10 mouse cellular contexts compared by ENCODE assay signal in the genomic region with DNA sequence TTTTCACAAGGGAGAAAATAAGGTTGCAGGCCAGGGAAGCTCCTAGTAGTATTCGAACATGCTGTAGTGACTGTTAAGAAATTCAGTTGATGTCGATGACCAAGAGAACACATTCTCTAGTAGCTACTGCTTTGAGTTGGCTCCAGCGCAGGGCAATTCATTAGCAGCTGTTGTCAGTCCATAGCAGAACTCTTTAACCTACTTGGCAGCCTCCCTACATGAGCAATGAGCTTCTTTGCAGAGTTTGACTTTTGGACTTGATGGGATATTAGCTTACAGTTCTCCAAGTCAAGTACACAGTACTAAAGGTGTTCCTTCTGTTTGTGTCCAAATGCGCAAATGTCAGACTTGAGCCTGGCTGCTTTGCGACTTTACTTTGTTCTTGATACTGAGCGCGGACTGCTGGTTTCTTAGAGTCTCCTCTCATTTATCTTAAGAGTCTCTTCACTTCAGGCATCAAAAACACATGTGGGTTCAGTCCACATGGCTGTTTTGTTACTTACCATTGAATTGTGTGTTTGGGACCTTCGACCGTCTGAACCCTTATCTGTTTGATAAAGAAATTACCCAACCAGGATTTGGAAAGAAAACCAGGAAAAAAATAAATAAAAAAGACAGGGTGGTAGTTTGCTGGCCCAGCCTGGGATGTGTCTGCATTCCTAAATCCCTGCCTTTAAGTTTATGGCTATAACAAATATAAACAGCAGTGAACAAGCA. TPM values are rescaled to one million over a fixed set of nuclear protein-coding genes. Genes with fewer than 3 reads are reported as not detected.
DNase-seq lines count a peak whose midpoint lies in the region; ATAC-seq and TF ChIP-seq lines count a peak whose summit lies in the region.
"Had no signal": no experiment of that assay in that cellular context is flagged by ENCODE, and none has a peak within 500 bp of the region (broad histone marks: within the 10 kb centered on the region; RNA-seq: fewer than 3 reads in every experiment).

No protein-coding gene starts in this region.

- no peaks in the 10 kb centered on the region for H3K27me3 ChIP-seq in heart, adult 2 months (ENCODE audit: control insufficient read depth, insufficient read depth, low read length)
- H3K27me3 ChIP-seq in heart, embryonic 10.5 days (ENCODE audit: insufficient read depth, poor library complexity, severe bottlenecking), result no peaks in the 10 kb centered on the region
- no peaks in the 10 kb centered on the region for H3K27me3 ChIP-seq in heart, embryonic 16.5 days (ENCODE audit: control insufficient read depth, insufficient read depth, low read length)
- H3K27me3 ChIP-seq: embryonic facial prominence, embryonic 12.5 days had no signal

- H3K27ac ChIP-seq in heart, adult 2 months, result peak overlapping the region; percentile 67
- no peak overlapping the region for H3K27ac ChIP-seq in heart, embryonic 10.5 days
- H3K27ac ChIP-seq in heart, embryonic 16.5 days (ENCODE audit: low read length), result peak overlapping the region; percentile 53
- H3K27ac ChIP-seq: embryonic facial prominence, embryonic 12.5 days had no signal

- no peak for TF ChIP-seq POLR2A in heart, adult 2 months (IDR thresholded peaks at IDR 0.05; ENCODE audit: insufficient read depth, low read depth, low read length)

- H3K4me3 ChIP-seq in heart, adult 2 months, result no peak overlapping the region
- no peak overlapping the region for H3K4me3 ChIP-seq in heart, embryonic 10.5 days
- H3K4me3 ChIP-seq in heart, embryonic 16.5 days (ENCODE audit: low read length), result no peak overlapping the region
- H3K4me3 ChIP-seq: embryonic facial prominence, embryonic 12.5 days had no signal

- 0 out of 2 replicates have a peak overlapping the region, but pooled peaks have one; percentile 6 for H3K4me2 ChIP-seq in heart, embryonic 16.5 days (ENCODE audit: low read depth, low read length)
- H3K4me2 ChIP-seq: embryonic facial prominence, embryonic 12.5 days had no signal

- ATAC-seq in heart, embryonic 16.5 days (replicated peaks; ENCODE audit: extremely low read depth, insufficient read depth, low FRiP score), result peak; percentile 38; the same call in 1 of the 2 replicates
- ATAC-seq in megakaryocyte-erythroid progenitor cell, adult 5-6 weeks (replicated peaks; ENCODE audit: low FRiP score, low TSS enrichment, poor library complexity, severe bottlenecking), result no peak

- no peak for TF ChIP-seq CTCF in heart, adult 2 months (IDR thresholded peaks at IDR 0.05)

- no peak for TF ChIP-seq EP300 in heart, adult 2 months (IDR thresholded peaks at IDR 0.05; ENCODE audit: insufficient read depth, low read depth, low read length)

- peaks cover 18% of the 10 kb centered on the region for H3K4me1 ChIP-seq in heart, adult 2 months (ENCODE audit: control insufficient read depth, insufficient read depth, low read length)
- peaks cover 38% of the 10 kb centered on the region for H3K4me1 ChIP-seq in heart, embryonic 10.5 days
- peaks cover 41% of the 10 kb centered on the region for H3K4me1 ChIP-seq in heart, embryonic 16.5 days (ENCODE audit: control insufficient read depth, insufficient read depth, low read length)

- H3K36me3 ChIP-seq in heart, adult 2 months (ENCODE audit: control insufficient read depth, insufficient read depth, low read length), result peaks cover 20% of the 10 kb centered on the region
- no peaks in the 10 kb centered on the region for H3K36me3 ChIP-seq in heart, embryonic 10.5 days
- no peaks in the 10 kb centered on the region for H3K36me3 ChIP-seq in heart, embryonic 16.5 days (ENCODE audit: control insufficient read depth, insufficient read depth)
- H3K36me3 ChIP-seq: embryonic facial prominence, embryonic 12.5 days had no signal

- 38% methylated on average over 9 of the region's 9 CpGs for WGBS in heart, adult 2 months
- whole genome bisulfite sequencing in heart, embryonic 10.5 days, result 60% methylated on average over 9 of the region's 9 CpGs
- 42% methylated on average over 9 of the region's 9 CpGs for WGBS in heart, embryonic 16.5 days
- 15% methylated on average over 9 of the region's 9 CpGs for WGBS in large intestine, adult 2 months

- intact Hi-C loops in heart, adult 2 months (cut with DNase I), result loop anchor here (5.0 kb wide), 1 partner anchor 47 kb away; the partner anchor contains the start of gene Cblb

- H3K9ac ChIP-seq in heart, adult 2 months (ENCODE audit: low read depth, low read length), result no peak overlapping the region
- H3K9ac ChIP-seq in heart, embryonic 16.5 days (ENCODE audit: low read length), result 0 out of 2 replicates have a peak overlapping the region, but pooled peaks have one; percentile 7
- H3K9ac ChIP-seq: embryonic facial prominence, embryonic 12.5 days had no signal

- H3K79me2 ChIP-seq in heart, adult 2 months (replicated peaks; ENCODE audit: control insufficient read depth, insufficient read depth, low read length), result peaks cover 12% of the 10 kb centered on the region

- no peaks in the 10 kb centered on the region for H3K9me3 ChIP-seq in heart, embryonic 10.5 days
- H3K9me3 ChIP-seq in heart, embryonic 16.5 days (replicated peaks; ENCODE audit: control insufficient read depth, low read length), result no peaks in the 10 kb centered on the region
- H3K9me3 ChIP-seq: embryonic facial prominence, embryonic 12.5 days had no signal

- DNase-seq in heart, adult 2 months, result peak; percentile 48 to 70
- no peak for DNase-seq in heart, embryonic 10.5 days (ENCODE audit: low spot score)
- DNase-seq in adrenal gland, postnatal 14 days, result peak; percentile 65
- peak; percentile 84 for DNase-seq in large intestine, adult 2 months (ENCODE audit: low read depth, low spot score)
- DNase-seq in retina, postnatal 1 day, result no peak
- no peak for DNase-seq in urinary bladder, postnatal 25 days (ENCODE audit: low spot score)
- DNase-seq: right cerebral cortex, postnatal 14 days had no signal

RNA-seq across cellular contexts. Expression of gene Cblb, which starts 47.9 kb away (rescaled TPM):
- total RNA-seq in heart, adult 2 months (2021), result 10 to 100 TPM; 13.6 to 14.0 TPM
- 7.5 and 9.8 TPM in 2 replicates for polyA plus RNA-seq in heart, adult 2 months (2012; rRNA removed)
- 15.5 and 16.1 TPM in 2 replicates for polyA plus RNA-seq in heart, embryonic 10.5 days (2016; fragmentation: Nextera tagmentation; extraction: Ambion mirVana)
- 32.5 and 41.5 TPM in 2 replicates for total RNA-seq in adrenal gland, postnatal 14 days (2021)
- 10.5 and 12.0 TPM in 2 replicates for polyA plus RNA-seq in heart, embryonic 16.5 days (2015; fragmentation: Nextera tagmentation; extraction: Ambion mirVana)
- 4.7 and 6.4 TPM in 2 replicates for polyA plus RNA-seq in large intestine, adult 2 months (2012; rRNA removed)
- total RNA-seq in megakaryocyte-erythroid progenitor cell, adult 5-6 weeks (2014; fragmentation: Nextera tagmentation), result 19.9 and 21.9 TPM in 2 replicates
- 8.8 and 10.2 TPM in 2 replicates for total RNA-seq in megakaryocyte-erythroid progenitor cell, adult 5-6 weeks (2017)

Comparison
In these comparisons a context has a peak if more than half of its experiments do, and no peak if none do; other contexts are left out.
1. DNase-seq: peak in heart, adult 2 months (2 of 2), adrenal gland, postnatal 14 days (single experiment) and large intestine, adult 2 months (single experiment); none in heart, embryonic 10.5 days (single experiment), retina, postnatal 1 day (single experiment) and urinary bladder, postnatal 25 days (single experiment).